Mouse (Mus musculus) central nervous system, embryonic 18 days (tissue): ENCODE data around the gene Cfap157. TPM values are rescaled to one million over a fixed set of nuclear protein-coding genes. Genes with fewer than 3 reads are reported as not detected.

Source experiments
- polyA plus RNA-seq: library from polyadenylated mRNA; depleted of rRNA; stranded (reverse); fragments of >200 nt; gene quantifications from 2 replicates; pipeline ENCODE4 v1.2.3, GENCODE M21; 2012; rRNA removed

Gene Cfap157
- polyA plus RNA-seq, result 0.63 and 2.7 TPM in 2 replicates

GRCm38 (mm10) chr2:32784048-32784681, at the start of gene Cfap157:
Gene Cfap157, minus strand, starts transcription at chr2:32784428.

GRCm38 (mm10) chr2:32775359-32776074, 8.7 kb downstream of the Cfap157 start, which contains the start of the genes Ttc16 and Ptrh1:
Gene Ttc16, minus strand, starts transcription at chr2:32775633.
Gene Ptrh1, plus strand, starts transcription at chr2:32775786.

GRCm38 (mm10) chr2:32757056-32757845, 27.0 kb downstream of the Cfap157 start, which contains the start of gene Tor2a:
Gene Tor2a, plus strand, starts transcription at chr2:32757234.

GRCm38 (mm10) chr2:32740916-32741272, 43.3 kb downstream of the Cfap157 start, which contains the start of gene 6330409D20Rik:
Gene 6330409D20Rik, minus strand, starts transcription at chr2:32741016.

Other genes with a start within 250 kb of the Cfap157 start
- 7.5 and 8.2 TPM in 2 replicates for gene Fam102a, start 249.1 kb downstream of the Cfap157 start, polyA plus RNA-seq
- gene Dpm2, start 213.6 kb downstream of the Cfap157 start, polyA plus RNA-seq, result 172 and 187 TPM in 2 replicates
- 24.2 and 24.6 TPM in 2 replicates for gene Pip5kl1, start 209.6 kb downstream of the Cfap157 start, polyA plus RNA-seq
- gene 9430097D07Rik, start 208.7 kb downstream of the Cfap157 start, polyA plus RNA-seq, result 0.31 and 0.35 TPM in 2 replicates
- gene St6galnac4, start 197.3 kb downstream of the Cfap157 start, polyA plus RNA-seq, result 29.4 and 30.7 TPM in 2 replicates
- gene St6galnac6, start 184.7 kb downstream of the Cfap157 start, polyA plus RNA-seq, result 30.7 and 32.0 TPM in 2 replicates
- 53.9 and 56.7 TPM in 2 replicates for gene Ak1, start 162.7 kb downstream of the Cfap157 start, polyA plus RNA-seq
- gene Eng, start 137.8 kb downstream of the Cfap157 start, polyA plus RNA-seq, result 26.1 and 27.6 TPM in 2 replicates
- 44.7 and 46.5 TPM in 2 replicates for gene Fpgs, start 80.3 kb downstream of the Cfap157 start, polyA plus RNA-seq
- 196 and 197 TPM in 2 replicates for gene Cdk9, start 71.4 kb downstream of the Cfap157 start, polyA plus RNA-seq
- 36.2 and 42.8 TPM in 2 replicates for gene Sh2d3c, start 63.4 kb downstream of the Cfap157 start, polyA plus RNA-seq
- gene 6330409D20Rik, start 43.4 kb downstream of the Cfap157 start, polyA plus RNA-seq, result 3.8 and 4.7 TPM in 2 replicates
- 67.1 and 67.4 TPM in 2 replicates for gene Tor2a, start 27.2 kb downstream of the Cfap157 start, polyA plus RNA-seq
- gene Ttc16, start 8.8 kb downstream of the Cfap157 start, polyA plus RNA-seq, result 1.4 and 2.4 TPM in 2 replicates
- gene Ptrh1, start 8.6 kb downstream of the Cfap157 start, polyA plus RNA-seq, result 7.0 and 8.6 TPM in 2 replicates
- gene Stxbp1, start 62.8 kb upstream of the Cfap157 start, polyA plus RNA-seq, result 296 and 339 TPM in 2 replicates
- 41.3 and 48.1 TPM in 2 replicates for gene Fam129b, start 91.7 kb upstream of the Cfap157 start, polyA plus RNA-seq
- 680 and 709 TPM in 2 replicates for gene Rpl12, start 177.1 kb upstream of the Cfap157 start, polyA plus RNA-seq
- gene Lrsam1, start 177.2 kb upstream of the Cfap157 start, polyA plus RNA-seq, result 27.1 and 31.0 TPM in 2 replicates
- 27.5 and 30.7 TPM in 2 replicates for gene Slc2a8, start 197.7 kb upstream of the Cfap157 start, polyA plus RNA-seq